Mouse (Mus musculus) left cerebral cortex, postnatal 10 days (tissue): ENCODE data around the gene Arrdc1. TPM values are rescaled to one million over a fixed set of nuclear protein-coding genes. Genes with fewer than 3 reads are reported as not detected.
"Not testable (repeated sequence)": the region's sequence is repeated elsewhere in the genome, so short reads cannot be mapped to it uniquely, and the experiment has no call there.

Experiments
- DNase-seq, 2 experiments: peaks; one replicate each; pipeline ENCODE4 v3.0.0; 2021 to 2022; ENCODE audit warnings: low spot score in 2 of 2, mixed read lengths in 1 of 2; ENCODE audit errors: extremely low spot score in 1 of 2
- intact Hi-C: fragments of 180-260 bp; cut with DNase I; formaldehyde crosslinking; loops from one replicate; pipeline ENCODE4 v1.15.1; 2025
- total RNA-seq, 2 experiments: library from RNA; stranded (reverse); gene quantifications; 2 replicates each; pipeline ENCODE4 v1.2.3; 2021

The Arrdc1 gene
- total RNA-seq = 10 to 100 TPM; 27.6 to 30.6 TPM

- peak; percentile 85 to 94 for DNase-seq
- intact Hi-C loops = no loop called here
Measured at GRCm38 (mm10) chr2:24935057-24935796, at the start of gene Arrdc1. Gene Arrdc1 (minus strand): TSS chr2:24935252.

GRCm38 (mm10) chr2:24976960-24977359 lies 41.9 kb upstream of the Arrdc1 start:
- intact Hi-C loops = no loop called here
- DNase-seq = no peak

DNA sequence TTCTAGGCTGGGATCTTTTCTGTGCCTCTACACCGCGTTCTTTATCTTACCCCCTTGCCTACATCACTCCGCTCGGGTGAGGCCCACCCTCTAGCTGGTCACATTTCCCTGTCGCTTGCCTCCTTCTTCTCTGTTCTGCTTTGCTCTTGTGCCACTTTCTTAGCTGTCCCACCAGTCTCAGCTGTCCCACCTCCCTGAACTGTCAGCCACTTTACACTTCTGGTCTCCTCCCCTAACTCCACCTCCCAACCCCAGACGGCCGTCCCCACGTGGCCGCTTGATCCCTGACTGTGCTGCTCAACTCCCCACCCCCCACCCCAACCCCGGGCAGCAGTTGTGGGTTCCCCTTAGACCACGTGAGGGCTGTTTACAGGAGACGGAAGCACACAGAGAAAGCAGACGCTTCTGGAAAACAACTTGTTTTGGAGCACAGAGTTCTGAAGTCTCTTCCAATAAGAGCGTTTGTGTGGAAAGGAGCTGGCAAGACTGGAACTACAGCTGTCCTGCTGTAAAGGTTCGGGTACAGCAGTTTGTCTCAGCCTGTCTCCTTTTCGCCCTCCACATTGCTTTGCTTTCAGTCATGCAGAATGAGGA lies 40.7 kb upstream of the Arrdc1 start, which contains the start of gene Pnpla7:
Gene Pnpla7, plus strand, starts transcription at position 330 of the 594 bp plus-strand sequence.
- intact Hi-C loops = no loop called here
- DNase-seq = peak; percentile 61 to 89

DNA sequence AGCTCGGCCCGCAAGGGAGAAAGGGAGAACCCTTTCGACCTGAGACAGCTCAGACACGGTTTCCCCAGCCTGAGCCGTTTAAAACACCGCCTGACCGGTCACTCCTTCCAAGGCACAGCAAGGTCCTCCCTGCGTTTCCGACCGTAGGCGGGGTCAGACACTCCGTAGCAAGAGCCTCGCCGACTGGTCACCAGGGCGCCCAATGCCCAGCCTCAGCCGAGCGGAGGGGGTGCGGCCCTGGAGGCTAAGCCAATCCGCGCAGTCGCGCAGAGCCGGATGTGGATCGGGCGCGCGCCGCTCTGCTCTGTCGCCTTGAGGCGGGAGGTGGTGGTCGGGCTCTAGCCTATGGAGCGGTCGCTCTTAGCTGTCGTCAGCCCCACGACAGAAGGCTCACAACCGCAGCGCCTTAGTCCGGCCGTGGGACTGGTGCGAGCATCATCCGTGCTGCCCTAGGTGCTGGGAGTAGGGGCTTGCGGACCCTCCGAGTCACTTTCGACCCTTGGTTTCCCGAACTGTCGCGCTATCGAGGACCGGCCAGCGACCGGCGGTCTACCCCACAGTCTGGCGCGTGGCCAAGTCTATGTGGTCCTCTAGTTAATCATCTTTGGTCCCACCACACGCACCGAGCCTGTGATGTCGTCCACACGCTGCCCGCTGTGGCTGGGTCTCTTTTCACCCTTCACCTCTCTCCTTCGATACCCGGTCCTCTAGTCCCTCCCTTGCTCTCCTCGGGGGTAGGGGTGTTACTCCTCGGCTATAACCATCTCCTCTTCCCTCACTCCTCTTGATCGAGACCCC lies 40.1 kb upstream of the Arrdc1 start, which contains the start of gene Mrpl41:
Gene Mrpl41, minus strand, starts transcription at position 193 of the 798 bp plus-strand sequence.
- intact Hi-C loops = loop anchor here (5.0 kb wide), 1 partner anchor 212 kb away; no protein-coding TSS in a partner anchor
- peak; percentile 96 to 99 for DNase-seq

DNA sequence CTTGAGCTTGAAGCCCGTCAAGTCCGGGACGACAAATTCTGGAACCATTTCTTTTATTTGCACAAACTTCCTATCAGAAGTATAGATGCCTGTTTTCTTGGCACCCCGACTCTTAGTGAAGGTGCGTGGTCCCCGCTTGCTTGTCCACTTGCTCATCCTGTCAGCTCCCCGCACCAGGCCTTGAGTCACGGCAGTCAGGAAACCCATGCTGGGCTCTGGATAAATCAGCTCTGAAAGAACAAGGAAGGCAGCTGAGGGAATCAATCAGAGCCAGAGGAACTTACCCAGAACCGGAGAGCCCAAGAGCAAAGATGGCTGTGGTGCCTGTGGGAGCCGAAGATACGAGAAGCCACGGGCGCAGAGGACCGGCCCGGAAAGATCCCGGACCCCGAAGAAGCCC lies 39.4 kb upstream of the Arrdc1 start:
- DNase-seq = not testable (repeated sequence)
- intact Hi-C loops = loop anchor here (5.0 kb wide), 1 partner anchor 213 kb away; no protein-coding TSS in a partner anchor

DNA sequence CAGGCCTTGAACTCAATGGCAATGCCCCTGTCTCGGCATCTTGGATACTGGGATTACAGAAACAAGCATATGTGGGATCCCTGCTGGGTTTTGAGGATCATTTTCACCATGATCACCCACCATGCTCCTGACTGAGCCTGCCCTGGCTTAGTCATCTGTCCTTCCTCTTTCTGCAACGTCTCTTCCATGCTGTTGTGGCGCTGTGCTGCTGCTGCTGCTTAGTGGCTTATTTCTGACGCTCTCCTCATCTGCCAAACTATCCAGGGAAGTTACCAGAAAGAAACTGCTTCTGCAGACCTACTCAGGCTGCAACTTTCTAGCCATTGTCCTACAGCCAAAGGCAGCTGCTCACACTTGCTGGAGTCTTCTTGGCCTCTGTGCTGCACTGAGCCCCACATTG lies 35.3 kb upstream of the Arrdc1 start:
- intact Hi-C loops = loop anchor here (5.0 kb wide), 1 partner anchor 217 kb away; no protein-coding TSS in a partner anchor
- DNase-seq = no peak

- intact Hi-C loops = no loop called here
- peak; percentile 88 to 91 for DNase-seq
Measured at GRCm38 (mm10) chr2:24962304-24963000, 27.4 kb upstream of the Arrdc1 start, which contains the start of gene Dph7. Gene Dph7 (plus strand): TSS chr2:24962400.

GRCm38 (mm10) chr2:24960910-24961309 lies 25.9 kb upstream of the Arrdc1 start:
- intact Hi-C loops = no loop called here
- peak in 1 of 2 experiments; percentile 45 for DNase-seq

GRCm38 (mm10) chr2:24952537-24953055 lies 17.5 kb upstream of the Arrdc1 start:
- intact Hi-C loops = no loop called here

DNA sequence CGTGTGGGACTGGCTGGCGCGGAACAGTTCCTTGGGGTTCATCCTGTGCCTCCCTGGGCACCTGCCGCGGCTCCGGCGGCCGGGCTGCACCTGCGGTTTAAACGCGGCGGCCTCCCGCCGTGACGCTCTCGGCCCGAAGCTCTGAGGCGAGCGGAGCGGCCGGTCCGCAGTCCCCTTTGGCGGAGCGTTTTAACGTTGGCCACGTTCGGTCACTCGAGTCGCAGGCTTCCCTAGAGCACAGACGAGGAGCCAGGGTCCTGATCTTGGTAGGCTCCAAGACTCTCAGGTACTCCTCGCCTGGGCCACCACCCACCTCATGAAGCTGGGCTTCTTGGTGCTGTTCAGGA lies 15.1 kb upstream of the Arrdc1 start:
- DNase-seq = no peak
- intact Hi-C loops = no loop called here

More at GRCm38 (mm10) chr2:24952537-24953055, 17.5 kb upstream of the Arrdc1 start:
- no peak for DNase-seq

GRCm38 (mm10) chr2:24949421-24950188 lies 14.6 kb upstream of the Arrdc1 start, which contains the start of gene Zmynd19:
Gene Zmynd19 (plus strand): TSS chr2:24949792.
- DNase-seq = peak; percentile 96 to 99
- intact Hi-C loops = no loop called here

- intact Hi-C loops, DNase-seq: not testable (repeated sequence)
Measured at GRCm38 (mm10) chr2:24944304-24944703, 9.3 kb upstream of the Arrdc1 start.

DNA sequence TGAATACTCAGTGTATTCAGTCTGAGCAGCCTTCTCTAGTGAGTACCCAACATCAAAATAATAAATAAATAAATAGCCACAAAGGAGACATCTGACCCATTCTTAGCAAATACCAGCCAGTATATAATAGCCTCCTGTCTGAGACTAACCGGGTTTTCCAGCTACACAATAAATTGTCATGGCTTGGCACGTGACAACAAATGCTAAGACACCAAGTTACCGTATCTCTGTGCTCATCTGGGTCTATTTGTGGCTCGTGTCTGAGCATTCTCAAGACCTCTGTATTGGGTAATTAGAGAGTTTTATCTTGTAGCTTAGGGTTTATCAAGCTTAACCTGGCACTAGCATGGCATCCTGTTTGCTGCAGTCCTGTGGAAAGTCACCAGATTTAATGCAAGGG lies 7.0 kb upstream of the Arrdc1 start:
- no peak for DNase-seq
- intact Hi-C loops = no loop called here

GRCm38 (mm10) chr2:24934441-24934963 lies 550 bp downstream of the Arrdc1 start:
- no peak for DNase-seq
- intact Hi-C loops = no loop called here

DNA sequence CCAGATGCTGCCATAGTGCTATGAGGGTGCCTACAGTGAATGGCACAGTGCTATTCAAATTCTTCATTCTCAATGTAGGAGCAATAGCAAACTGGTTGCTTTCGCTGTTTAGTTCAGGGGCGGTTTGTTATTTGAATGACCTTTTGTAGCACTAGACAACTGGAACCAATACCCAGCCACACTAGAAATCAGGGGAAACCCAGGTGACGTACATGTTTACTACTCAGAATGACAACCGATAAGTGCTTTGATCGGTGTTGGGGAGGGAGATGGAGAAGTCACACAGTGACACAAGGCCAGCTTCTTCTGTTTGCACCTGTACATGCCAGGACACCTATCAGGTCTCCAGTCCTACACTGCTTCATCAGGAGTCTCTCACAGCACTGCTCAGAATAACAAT lies 5.5 kb downstream of the Arrdc1 start:
- DNase-seq = no peak
- intact Hi-C loops = no loop called here

GRCm38 (mm10) chr2:24929119-24929518 lies 5.9 kb downstream of the Arrdc1 start:
- DNase-seq = no peak
- intact Hi-C loops = no loop called here

GRCm38 (mm10) chr2:24927810-24928479 lies 7.1 kb downstream of the Arrdc1 start:
- intact Hi-C loops = no loop called here
- DNase-seq = peak in 1 of 2 experiments; percentile 45
